ENCODE assay signal across 28 mouse cellular contexts in the genomic region with DNA sequence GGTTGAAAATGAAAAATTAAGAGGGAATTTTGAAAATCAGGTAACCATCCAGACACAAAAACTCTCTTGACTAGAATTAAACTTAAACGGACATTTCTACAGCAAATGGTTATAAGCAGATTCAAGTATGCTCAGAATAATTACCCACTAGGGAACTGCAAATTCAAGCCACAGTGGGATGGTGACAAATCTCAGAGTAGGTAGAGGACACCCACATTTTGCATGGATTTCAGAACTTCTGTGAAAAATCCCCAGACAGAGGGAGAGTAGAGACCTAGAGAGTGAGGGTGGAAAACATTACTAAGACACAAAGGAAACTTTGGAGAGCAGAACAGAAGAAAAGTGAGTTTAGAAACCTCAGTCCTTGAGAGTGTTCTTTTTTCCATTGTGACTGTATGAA.
"Had no signal": no experiment of that assay in that cellular context is flagged by ENCODE, and none has a peak within 500 bp of the region (broad histone marks: within the 10 kb centered on the region; RNA-seq: fewer than 3 reads in every experiment).

No protein-coding gene starts in this region.

- H3K36me3 ChIP-seq: embryonic facial prominence, embryonic 12.5 days; embryonic facial prominence, embryonic 13.5 days; embryonic facial prominence, embryonic 15.5 days; forebrain, embryonic 10.5 days; forebrain, embryonic 12.5 days; forebrain, embryonic 15.5 days; heart, embryonic 10.5 days had no signal

- DNase-seq: cerebellum, adult 8-10 months; cerebellum, adult 9-10 months; cerebellum, adult 9-11 months; cerebellum, postnatal 10 days; cerebellum, postnatal 14 days; cerebellum, postnatal 25 days; cerebellum, postnatal 36 days; embryo, embryonic 11 days; forebrain, postnatal 0 days; gastrocnemius, adult 2 months; gastrocnemius, postnatal 10 days; gastrocnemius, postnatal 14 days; gastrocnemius, postnatal 25 days; gastrocnemius, postnatal 36 days; heart, adult 11 months; heart, adult 18-20 months; heart, adult 2 months had no signal

- H3K9me3 ChIP-seq: embryonic facial prominence, embryonic 12.5 days; embryonic facial prominence, embryonic 13.5 days; embryonic facial prominence, embryonic 15.5 days; forebrain, embryonic 10.5 days; forebrain, embryonic 12.5 days; forebrain, embryonic 13.5 days; forebrain, embryonic 15.5 days; heart, embryonic 10.5 days had no signal

- H3K27ac ChIP-seq: embryonic facial prominence, embryonic 12.5 days; embryonic facial prominence, embryonic 13.5 days; embryonic facial prominence, embryonic 15.5 days; forebrain, embryonic 10.5 days; forebrain, embryonic 12.5 days; forebrain, embryonic 13.5 days; forebrain, embryonic 15.5 days; gastrocnemius, adult 2 months; heart, adult 2 months; heart, embryonic 10.5 days had no signal

- H3K4me1 ChIP-seq: embryonic facial prominence, embryonic 12.5 days; embryonic facial prominence, embryonic 13.5 days; embryonic facial prominence, embryonic 15.5 days; forebrain, embryonic 10.5 days; forebrain, embryonic 12.5 days; forebrain, embryonic 13.5 days; forebrain, embryonic 15.5 days; heart, embryonic 10.5 days had no signal

- ATAC-seq: forebrain, embryonic 13.5 days; forebrain, embryonic 14.5 days; forebrain, embryonic 15.5 days; forebrain, embryonic 16.5 days; forebrain, postnatal 0 days had no signal

- H3K4me2 ChIP-seq: embryonic facial prominence, embryonic 12.5 days; embryonic facial prominence, embryonic 13.5 days; embryonic facial prominence, embryonic 15.5 days; forebrain, embryonic 12.5 days; forebrain, embryonic 13.5 days; forebrain, embryonic 15.5 days had no signal

- H3K4me3 ChIP-seq: embryonic facial prominence, embryonic 12.5 days; embryonic facial prominence, embryonic 13.5 days; embryonic facial prominence, embryonic 15.5 days; erythroblast, embryonic 14.5 days; forebrain, embryonic 10.5 days; forebrain, embryonic 12.5 days; forebrain, embryonic 13.5 days; forebrain, embryonic 15.5 days; gastrocnemius, adult 2 months; heart, adult 2 months; heart, embryonic 10.5 days had no signal

- H3K9ac ChIP-seq: embryonic facial prominence, embryonic 12.5 days; embryonic facial prominence, embryonic 13.5 days; embryonic facial prominence, embryonic 15.5 days; forebrain, embryonic 12.5 days; forebrain, embryonic 13.5 days; forebrain, embryonic 15.5 days; forebrain, postnatal 0 days had no signal

- H3K27me3 ChIP-seq: embryonic facial prominence, embryonic 12.5 days; embryonic facial prominence, embryonic 13.5 days; embryonic facial prominence, embryonic 15.5 days; forebrain, embryonic 12.5 days; forebrain, embryonic 13.5 days; forebrain, embryonic 15.5 days had no signal
